Mouse (Mus musculus) hindlimb bud, embryonic 11.5 days (tissue): Measurements from ENCODE around the gene Prdx2.

Source experiments
- DNase-seq: peaks from one replicate; pipeline ENCODE4 v3.0.0-alpha.2; 2012; ENCODE audit warnings: low read depth, low spot score; ENCODE audit errors: extremely low spot score

Prdx2 gene

DNA sequence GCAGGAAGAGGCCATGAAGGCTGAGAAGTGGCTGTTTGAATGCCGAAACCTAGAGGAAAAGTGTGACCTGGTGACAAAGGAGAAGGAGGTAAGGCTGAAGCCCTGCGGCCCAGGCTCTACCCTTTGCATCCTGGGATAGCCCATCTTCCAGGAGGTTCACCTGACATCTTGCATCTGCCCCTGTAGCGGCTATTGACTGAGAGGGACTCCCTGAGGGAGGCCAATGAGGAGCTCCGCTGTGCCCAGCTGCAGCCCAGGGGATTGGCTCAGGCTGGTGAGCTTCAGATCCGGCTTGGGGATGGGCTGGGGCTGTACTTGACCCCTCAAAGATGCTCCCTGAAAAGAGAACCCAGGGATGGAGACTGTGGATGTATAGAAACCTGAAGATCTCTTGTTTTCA is 27.6 kb downstream of the Prdx2 start:
- DNase-seq: no peak

DNA sequence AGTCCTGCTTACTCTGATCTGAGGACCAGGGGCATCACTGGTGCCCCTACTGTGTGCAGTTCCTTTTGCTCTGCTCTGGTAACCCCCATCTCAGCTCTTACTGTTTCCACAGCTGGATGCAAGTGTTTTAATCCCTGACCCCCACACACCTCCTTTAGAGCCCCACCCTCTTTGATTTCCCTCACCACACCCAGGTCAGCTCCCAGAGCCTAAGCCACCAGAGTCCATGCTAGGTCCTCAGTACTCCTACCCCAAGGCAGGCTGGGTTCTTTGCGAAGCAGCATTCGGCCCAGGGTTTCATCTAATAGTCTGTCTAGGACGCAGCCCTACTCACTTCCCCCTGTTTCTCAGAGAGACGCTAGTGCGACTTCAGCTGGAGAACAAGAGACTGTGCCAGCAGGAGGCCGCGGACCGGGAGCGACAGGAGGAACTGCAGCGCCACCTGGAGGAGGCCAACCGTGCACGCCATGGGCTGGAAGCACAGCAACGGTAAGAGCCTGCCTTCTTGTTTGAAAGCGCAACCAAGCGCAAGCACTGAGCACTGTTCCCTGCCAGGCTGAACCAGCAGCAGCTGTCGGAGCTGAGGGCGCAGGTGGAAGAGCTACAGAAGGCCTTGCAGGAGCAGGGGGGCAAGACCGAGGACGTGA is 28.4 kb downstream of the Prdx2 start:
- no peak for DNase-seq

DNA sequence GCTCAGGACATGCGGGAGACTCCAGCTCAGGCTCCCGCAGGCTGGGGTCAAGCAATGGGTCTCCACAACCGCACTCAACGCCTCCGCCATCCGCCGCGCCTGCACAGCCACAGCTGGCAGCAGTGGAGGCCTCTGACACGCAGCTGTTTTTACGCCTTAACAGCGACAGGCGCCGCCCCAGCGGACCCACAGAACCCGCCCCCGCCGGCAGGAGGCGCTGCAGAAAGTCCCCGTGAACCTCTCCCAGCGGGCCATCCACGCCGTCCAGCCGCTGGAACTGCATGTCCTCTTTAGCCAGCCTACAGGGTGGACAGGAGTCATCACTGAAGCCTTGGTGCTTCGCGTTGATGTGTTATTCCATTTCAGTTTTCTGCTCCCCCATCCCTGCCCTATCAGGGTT is 38.3 kb downstream of the Prdx2 start:
- DNase-seq: no peak

DNA sequence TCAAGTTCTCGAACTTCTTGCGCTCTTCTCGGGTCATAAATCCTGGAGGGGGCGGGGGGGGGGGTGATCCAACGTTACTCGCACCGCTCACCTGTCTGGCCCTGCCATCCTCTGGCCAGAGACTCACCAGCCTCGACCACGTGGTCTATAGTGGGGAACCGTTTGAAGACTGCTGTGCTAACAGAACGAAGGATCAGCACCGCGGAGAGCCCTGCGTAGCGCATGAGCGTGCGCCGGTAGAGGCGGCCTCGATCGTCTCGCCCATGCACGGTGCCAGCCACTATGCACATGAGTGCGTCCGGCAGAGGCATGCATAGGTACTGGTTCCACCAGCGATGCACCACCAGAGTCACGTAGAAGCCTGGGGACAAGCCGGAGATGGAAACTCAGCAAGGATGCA is 41.9 kb downstream of the Prdx2 start:
- DNase-seq: no peak

DNA sequence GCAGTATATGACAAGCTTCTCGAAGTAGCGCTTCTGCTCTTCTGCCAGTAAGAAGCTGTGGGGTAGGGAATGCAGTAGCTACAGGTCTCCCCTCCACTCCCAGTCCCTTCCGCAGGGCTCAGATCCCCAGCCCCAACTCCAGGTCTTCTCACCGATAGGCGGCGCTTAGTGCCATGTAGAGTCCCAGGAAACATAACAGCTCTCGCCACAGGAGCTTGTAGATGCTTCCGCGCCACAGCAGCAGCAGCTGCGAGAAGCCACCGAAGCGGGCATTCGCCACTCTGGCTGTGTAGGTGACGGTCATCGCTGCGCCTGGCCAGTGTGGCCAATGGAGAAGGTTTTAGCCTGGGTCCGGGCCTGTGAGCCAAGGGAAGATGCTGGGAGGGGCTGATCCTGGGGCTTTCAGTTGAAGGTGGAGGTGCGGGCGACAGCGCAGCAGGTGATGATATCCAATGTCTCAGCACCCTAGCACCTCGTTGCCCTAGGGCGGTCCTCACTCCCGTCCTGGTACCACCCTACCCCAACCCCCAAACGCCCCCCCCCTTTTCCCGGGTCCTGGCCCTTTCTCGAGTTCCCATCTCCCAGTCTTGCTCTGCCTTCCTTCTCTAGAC is 43.9 kb downstream of the Prdx2 start:
- DNase-seq: no peak

DNA sequence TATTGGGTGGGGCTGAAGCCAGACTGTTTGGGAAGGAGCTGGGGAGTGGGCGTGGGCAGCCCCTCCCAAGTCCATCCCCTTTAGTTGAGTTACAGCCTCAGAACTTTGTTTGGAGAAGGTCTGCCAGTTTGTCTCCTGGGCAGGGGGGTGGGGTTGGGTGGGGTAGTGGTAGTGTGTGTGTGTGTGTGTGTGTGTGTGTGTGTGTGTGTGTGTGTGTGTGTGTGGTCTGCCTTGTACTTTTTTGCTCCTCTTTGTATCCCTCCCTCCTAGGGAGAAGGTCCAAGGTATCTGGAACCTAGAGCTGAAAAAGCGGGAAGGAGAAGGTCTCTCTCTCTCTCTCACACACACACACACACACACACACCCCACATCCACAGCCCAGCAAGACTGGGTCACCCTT is 45.0 kb downstream of the Prdx2 start, which contains the start of gene Best2:
Gene Best2 (minus strand): TSS at position 101 of the 400 bp plus-strand sequence.
- no peak for DNase-seq

DNA sequence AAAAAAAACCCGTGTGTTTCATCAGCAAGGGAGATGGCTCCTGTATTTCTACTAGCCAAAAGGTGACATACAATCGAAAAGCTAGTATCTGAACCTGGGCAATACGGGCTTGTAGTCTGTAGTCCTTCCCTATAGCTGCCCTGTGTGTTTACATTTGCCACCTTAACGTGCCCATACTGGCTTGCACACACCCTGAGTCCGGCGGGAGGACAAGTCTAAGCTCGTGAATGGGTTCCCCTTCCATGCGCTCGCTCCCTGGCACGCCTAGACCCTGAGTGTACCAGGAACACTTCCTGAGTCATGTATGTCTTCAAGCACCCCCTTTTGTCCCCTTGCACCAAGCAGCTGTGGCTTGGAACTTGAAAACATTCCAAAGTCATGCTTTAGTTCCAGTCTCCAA is 47.3 kb downstream of the Prdx2 start:
- DNase-seq: no peak

DNA sequence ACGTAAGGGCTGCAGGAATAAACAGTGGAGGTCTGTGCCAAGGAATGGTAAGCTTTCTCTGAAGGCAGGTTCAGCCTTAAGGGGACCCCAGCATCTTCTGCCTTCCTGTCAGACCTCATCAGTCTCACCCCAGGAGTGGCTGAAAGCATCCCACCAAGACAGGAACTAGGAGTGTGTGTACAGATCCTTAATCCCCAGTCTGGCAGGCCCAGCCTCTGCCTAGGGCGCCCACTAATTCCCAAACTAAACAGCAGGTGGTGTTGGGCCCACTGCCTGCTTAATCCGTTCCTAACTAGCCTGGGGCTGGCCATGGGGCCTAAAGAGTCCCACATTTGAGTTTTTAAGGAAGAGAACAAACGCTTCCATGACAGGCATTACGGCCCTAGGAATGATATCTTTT is 47.8 kb downstream of the Prdx2 start:
- no peak for DNase-seq

DNA sequence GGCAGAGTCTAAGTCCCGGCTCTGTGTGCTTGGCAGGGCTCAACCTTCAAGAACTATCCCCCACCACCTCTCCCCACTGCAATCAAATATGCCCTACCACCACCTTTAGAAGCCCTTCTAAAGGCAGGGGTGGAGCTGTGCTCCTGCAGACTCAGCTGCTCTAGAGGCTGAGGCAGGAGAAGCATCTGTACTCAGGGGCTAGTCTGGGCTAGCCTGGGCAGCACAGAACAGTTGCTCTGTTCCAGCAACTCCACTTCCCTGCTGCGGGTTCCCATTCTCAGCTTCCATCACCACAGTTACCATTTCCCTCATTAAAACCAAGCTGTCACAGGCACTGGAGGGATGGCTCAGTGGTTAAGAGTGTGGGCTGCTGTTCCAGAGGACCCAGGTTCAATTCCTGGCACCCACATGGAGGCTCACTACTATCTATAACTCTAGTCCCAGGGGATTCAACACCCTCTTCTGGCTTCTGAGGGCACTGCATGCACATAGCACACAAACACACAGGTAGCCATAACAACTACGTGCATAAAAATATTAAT is 52.2 kb downstream of the Prdx2 start:
- no peak for DNase-seq

DNA sequence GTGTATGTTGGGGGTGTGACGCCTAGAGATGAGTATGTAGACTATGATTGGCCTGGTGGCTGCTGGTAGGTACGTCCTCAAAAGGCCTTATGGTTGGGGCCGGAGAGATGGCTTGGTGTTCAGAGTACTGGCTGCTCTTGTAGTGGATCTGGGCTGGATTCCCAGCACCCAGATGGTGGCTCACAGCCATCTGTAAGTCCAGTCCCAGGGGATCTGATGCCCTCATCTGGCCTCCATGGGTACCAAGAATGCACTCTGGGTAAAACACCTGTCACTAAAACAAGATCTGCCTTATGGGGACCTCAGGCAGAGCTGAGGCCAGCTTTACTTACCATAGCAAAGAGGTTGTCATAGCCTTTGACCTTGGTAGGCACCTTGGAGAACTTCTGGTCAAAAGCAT is 54.5 kb downstream of the Prdx2 start:
- DNase-seq: no peak
